Mouse (Mus musculus) liver, adult 2 months (tissue): ENCODE data around the gene Rhov.

Experiments used
- CTCF ChIP-seq: fragments of 200-500 bp; IDR thresholded peaks from 2 replicates; pipeline ENCODE4 v1.5.1; 2011; ENCODE audit warnings: low read depth, low read length, control low read depth
- POLR2A ChIP-seq: fragments of 200-500 bp; IDR thresholded peaks from 2 replicates; pipeline ENCODE4 v1.6.1; 2011; ENCODE audit warnings: low read length, control low read depth; ENCODE audit not compliant: insufficient read depth; ENCODE audit errors: extremely low read depth

DNA sequence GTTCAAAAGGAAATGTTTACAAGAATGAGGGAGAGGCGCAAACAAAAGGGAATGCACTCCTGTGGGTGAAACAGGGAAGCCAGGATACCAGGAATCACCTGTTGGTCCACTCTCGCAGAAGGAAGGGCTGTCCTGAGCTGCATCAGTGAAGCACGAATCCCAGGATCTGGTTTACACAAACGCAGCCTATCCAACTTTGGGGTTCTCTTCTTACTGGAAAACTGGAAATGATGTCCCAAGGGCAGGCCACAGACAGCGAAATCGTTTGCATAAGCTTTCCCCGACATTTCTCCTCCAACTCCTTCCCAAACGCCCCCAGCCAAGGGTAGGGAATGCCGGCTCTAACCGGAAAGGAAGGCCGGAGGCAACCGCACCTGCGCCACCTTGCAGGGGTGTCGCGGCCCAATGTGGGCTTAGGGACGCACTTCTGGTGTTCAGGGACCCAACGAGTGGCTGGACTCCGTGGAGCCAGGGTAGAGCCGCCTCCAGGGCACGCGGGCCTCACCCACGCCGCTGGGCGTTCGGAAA is 34.3 kb downstream of the Rhov start:
- no peak for TF ChIP-seq POLR2A
- no peak for TF ChIP-seq CTCF
